ENCODE assay signal across 8 mouse cellular contexts in genomic region chr11:62248401-62249244, GRCm38 (mm10). TPM values are rescaled to one million over a fixed set of nuclear protein-coding genes. Genes with fewer than 3 reads are reported as not detected.
DNase-seq lines count a peak whose midpoint lies in the region; ATAC-seq and TF ChIP-seq lines count a peak whose summit lies in the region.

Gene Adora2b (plus strand): TSS chr11:62248984.

- H3K9ac ChIP-seq in liver, embryonic 13.5 days, result peak within 1 kb of the TSS; percentile 51
- peak within 1 kb of the TSS; percentile 66 for H3K9ac ChIP-seq in stomach, embryonic 16.5 days (ENCODE audit: low read length)

- peak; percentile 93 for TF ChIP-seq POLR2A in myocyte (IDR thresholded peaks at IDR 0.05; ENCODE audit: insufficient read length, low read depth)

- H3K36me3 ChIP-seq in erythroblast, embryonic 14.5 days (ENCODE audit: control insufficient read depth), result no peaks in the 10 kb centered on the region
- no peaks in the 10 kb centered on the region for H3K36me3 ChIP-seq in liver, embryonic 13.5 days
- no peaks in the 10 kb centered on the region for H3K36me3 ChIP-seq in myocyte (ENCODE audit: control insufficient read depth, insufficient read depth)
- no peaks in the 10 kb centered on the region for H3K36me3 ChIP-seq in stomach, embryonic 16.5 days (ENCODE audit: control insufficient read depth, insufficient read depth, low read length)

- H3K4me2 ChIP-seq in liver, embryonic 13.5 days, result peak within 1 kb of the TSS; percentile 93
- peak within 1 kb of the TSS; percentile 98 for H3K4me2 ChIP-seq in myocyte (ENCODE audit: low read depth)
- H3K4me2 ChIP-seq in stomach, embryonic 16.5 days (ENCODE audit: low read depth, low read length), result peak within 1 kb of the TSS; percentile 99

- H3K27me3 ChIP-seq in erythroblast, embryonic 14.5 days (ENCODE audit: control insufficient read depth), result peaks cover 70% of the 10 kb centered on the region
- peaks cover 71% of the 10 kb centered on the region for H3K27me3 ChIP-seq in liver, embryonic 13.5 days
- H3K27me3 ChIP-seq in myocyte (ENCODE audit: control insufficient read depth, insufficient read depth, insufficient read length), result no peaks in the 10 kb centered on the region
- H3K27me3 ChIP-seq in stomach, embryonic 16.5 days (ENCODE audit: control insufficient read depth, insufficient read depth, low read length), result peaks cover 8% of the 10 kb centered on the region; the same call in 1 of the 2 replicates

- WGBS in liver, embryonic 13.5 days (ENCODE audit: insufficient replicate concordance), result under 1% methylated on average over 69 of the region's 69 CpGs
- WGBS in stomach, embryonic 16.5 days, result under 1% methylated on average over 69 of the region's 69 CpGs

- no peak for ATAC-seq in erythroblast, adult 5-6 weeks (replicated peaks; ENCODE audit: low FRiP score, poor library complexity, severe bottlenecking)
- peak; percentile 78 for ATAC-seq in liver, embryonic 13.5 days (ENCODE audit: low read depth)
- ATAC-seq in stomach, embryonic 16.5 days (ENCODE audit: insufficient read depth, low FRiP score), result peak; percentile 87

- peaks cover 19% of the 10 kb centered on the region for H3K79me2 ChIP-seq in myocyte (ENCODE audit: control insufficient read depth, insufficient read depth)

- peak; percentile 96 for DNase-seq in embryo, embryonic 11 days
- DNase-seq in heart, adult 11 months, result peak; percentile 97
- peak; percentile 55 for DNase-seq in kidney, adult 11 months
- peak; percentile 64 for DNase-seq in liver, embryonic 13.5 days

- H3K4me1 ChIP-seq in erythroblast, embryonic 14.5 days (ENCODE audit: control insufficient read depth), result peaks cover 17% of the 10 kb centered on the region
- peaks cover 19% of the 10 kb centered on the region for H3K4me1 ChIP-seq in liver, embryonic 13.5 days (replicated peaks)
- H3K4me1 ChIP-seq in stomach, embryonic 16.5 days (ENCODE audit: control insufficient read depth, insufficient read depth, low read length), result peaks cover 16% of the 10 kb centered on the region; the same call in 1 of the 2 replicates

- H3K9me3 ChIP-seq in erythroblast, embryonic 14.5 days (ENCODE audit: control insufficient read depth, low read length), result peaks cover 10% of the 10 kb centered on the region
- H3K9me3 ChIP-seq in liver, embryonic 13.5 days (replicated peaks), result 0 out of 2 replicates have a peak, but pooled peaks cover 2% of the 10 kb centered on the region
- H3K9me3 ChIP-seq in stomach, embryonic 16.5 days (replicated peaks; ENCODE audit: control insufficient read depth, low read length), result no peaks in the 10 kb centered on the region

- H3K4me3 ChIP-seq in erythroblast, embryonic 14.5 days (replicated peaks), result peak within 1 kb of the TSS; percentile 61
- peak within 1 kb of the TSS; percentile 64 for H3K4me3 ChIP-seq in liver, embryonic 13.5 days (replicated peaks)
- peak within 1 kb of the TSS; percentile 55 for H3K4me3 ChIP-seq in myocyte
- H3K4me3 ChIP-seq in stomach, embryonic 16.5 days (replicated peaks; ENCODE audit: low read length), result peak within 1 kb of the TSS; percentile 54

- H3ac ChIP-seq in myocyte (ENCODE audit: control insufficient read depth, insufficient read length), result peak within 1 kb of the TSS; percentile 75

- H3K27ac ChIP-seq in liver, embryonic 13.5 days, result no peak within 1 kb of the TSS
- no peak within 1 kb of the TSS for H3K27ac ChIP-seq in stomach, embryonic 16.5 days (ENCODE audit: low read length)

TF ChIP-seq in myocyte, 11 proteins besides CTCF, POLR2A, EP300 and RAD21:
- TF ChIP-seq CEBPB (IDR thresholded peaks at IDR 0.05; ENCODE audit: insufficient read depth, poor library complexity, severe bottlenecking), result no peak
- peak in 2 of 3 experiments; percentile 76 to 83 for TF ChIP-seq MYOG (IDR thresholded peaks at IDR 0.05; ENCODE audit: control insufficient read depth in 1 of 3, insufficient read depth in 1 of 3, insufficient read length in 2 of 3, low read depth in 2 of 3)
- TF ChIP-seq USF1 (IDR thresholded peaks at IDR 0.05; ENCODE audit: low read depth), result no peak
- no peak for TF ChIP-seq TCF3 (IDR thresholded peaks at IDR 0.05; ENCODE audit: insufficient read length, low read depth)
- peak; percentile 90 for TF ChIP-seq POLR2AphosphoS2 (IDR thresholded peaks at IDR 0.05; ENCODE audit: insufficient read length, low read depth)
- TF ChIP-seq E2F4 (IDR thresholded peaks at IDR 0.05; ENCODE audit: insufficient read depth), result no peak
- no peak for TF ChIP-seq MAX (IDR thresholded peaks at IDR 0.05; ENCODE audit: low read depth)
- TF ChIP-seq SRF (IDR thresholded peaks at IDR 0.05; ENCODE audit: control insufficient read depth, insufficient read length, low read depth), result peak; percentile 70
- peak in 2 of 3 experiments; percentile 57 to 81 for TF ChIP-seq MYOD1 (IDR thresholded peaks at IDR 0.05; ENCODE audit: control insufficient read depth in 1 of 3, insufficient read length in 2 of 3, low read depth in 2 of 3)
- TF ChIP-seq REST (IDR thresholded peaks at IDR 0.05; ENCODE audit: insufficient read depth, insufficient read length), result no peak
- TF ChIP-seq TCF12 (IDR thresholded peaks at IDR 0.05; ENCODE audit: insufficient read depth, poor library complexity, severe bottlenecking), result no peak

RNA-seq across cellular contexts. Expression of gene Adora2b, which starts in this region (rescaled TPM):
- 0.06 and 0.09 TPM in 2 replicates for polyA plus RNA-seq in erythroblast, embryonic 14.5 days (2012)
- total RNA-seq in erythroblast, adult 5-6 weeks (2015; ENCODE audit: low replicate concordance), result 2.7 and 3.8 TPM in 2 replicates
- 0.70 and 2.6 TPM in 2 replicates for total RNA-seq in erythroblast, adult 5-6 weeks (2017; ENCODE audit: low replicate concordance)
- 0.39 and 0.58 TPM in 2 replicates for polyA plus RNA-seq in liver, embryonic 13.5 days (2015; fragmentation: Nextera tagmentation; extraction: Ambion mirVana)
- polyA plus RNA-seq in myocyte (2012; fragmentation: generic; extraction: Trizol), result 6.6 TPM
- 7.9 and 8.1 TPM in 2 replicates for polyA plus RNA-seq in stomach, embryonic 16.5 days (2015; fragmentation: Nextera tagmentation; extraction: Ambion mirVana)

Comparison
In these comparisons a context has a peak if more than half of its experiments do, and no peak if none do; other contexts are left out.
1. Peak in DNase-seq, ATAC-seq, H3K4me3 ChIP-seq, H3K9ac ChIP-seq and H3K4me2 ChIP-seq in liver, embryonic 13.5 days; RNA of the gene not detected or under 1 TPM.